In genomic region chr8:120860423-120861126, GRCm38 (mm10) we compare ENCODE assay signal across 13 mouse cellular contexts.
A peak's percentile ranks its signal among the peaks of the same experiment; 100 is the strongest.
DNase-seq lines count a peak whose midpoint lies in the region; ATAC-seq and TF ChIP-seq lines count a peak whose summit lies in the region.
"Had no signal": no experiment of that assay in that cellular context is flagged by ENCODE, and none has a peak within 500 bp of the region (broad histone marks: within the 10 kb centered on the region; RNA-seq: fewer than 3 reads in every experiment).

No protein-coding gene starts in this region.

- 64% methylated on average over 24 of the region's 24 CpGs for WGBS in hindbrain, embryonic 10.5 days
- 66% methylated on average over 24 of the region's 24 CpGs for WGBS in hindbrain, postnatal 0 days
- 40% methylated on average over 24 of the region's 24 CpGs for WGBS in embryonic facial prominence, embryonic 12.5 days
- WGBS in liver, embryonic 11.5 days: 48% methylated on average over 24 of the region's 24 CpGs
- 61% methylated on average over 24 of the region's 24 CpGs for WGBS in forebrain, embryonic 15.5 days

- 0 out of 2 replicates have a peak overlapping the region, but pooled peaks have one; percentile 24 for H3K27ac ChIP-seq in hindbrain, embryonic 10.5 days
- no peak overlapping the region for H3K27ac ChIP-seq in hindbrain, postnatal 0 days
- H3K27ac ChIP-seq in embryonic facial prominence, embryonic 12.5 days: peak overlapping the region; percentile 19
- H3K27ac ChIP-seq in liver, embryonic 11.5 days (ENCODE audit: low read depth, low read length): peak overlapping the region; percentile 56
- H3K27ac ChIP-seq in forebrain, embryonic 15.5 days (replicated peaks): no peak overlapping the region

- no peak for TF ChIP-seq CTCF in hindbrain, postnatal 0 days (IDR thresholded peaks at IDR 0.05; ENCODE audit: low read depth)
- TF ChIP-seq CTCF in G1E (IDR thresholded peaks at IDR 0.05; ENCODE audit: low read depth, low read length): no peak

- H3K4me3 ChIP-seq in hindbrain, embryonic 10.5 days: no peak overlapping the region
- no peak overlapping the region for H3K4me3 ChIP-seq in hindbrain, postnatal 0 days (ENCODE audit: low read length)
- peak overlapping the region; percentile 14; the same call in 1 of the 2 replicates for H3K4me3 ChIP-seq in G1E (ENCODE audit: low read depth, low read length)
- H3K4me3 ChIP-seq in embryonic facial prominence, embryonic 12.5 days: no peak overlapping the region
- no peak overlapping the region for H3K4me3 ChIP-seq in liver, embryonic 11.5 days (ENCODE audit: low read depth, low read length)
- H3K4me3 ChIP-seq in forebrain, embryonic 15.5 days: no peak overlapping the region
- H3K4me3 ChIP-seq: erythroblast, embryonic 14.5 days; midbrain, embryonic 10.5 days had no signal

- no peaks in the 10 kb centered on the region for H3K36me3 ChIP-seq in hindbrain, embryonic 10.5 days
- H3K36me3 ChIP-seq in hindbrain, postnatal 0 days (ENCODE audit: insufficient read depth, low read length): no peaks in the 10 kb centered on the region
- H3K36me3 ChIP-seq in G1E (replicated peaks): no peaks in the 10 kb centered on the region
- H3K36me3 ChIP-seq in embryonic facial prominence, embryonic 12.5 days: no peaks in the 10 kb centered on the region
- no peaks in the 10 kb centered on the region for H3K36me3 ChIP-seq in liver, embryonic 11.5 days (ENCODE audit: control insufficient read depth, insufficient read depth, low read length)
- H3K36me3 ChIP-seq in forebrain, embryonic 15.5 days: no peaks in the 10 kb centered on the region
- H3K36me3 ChIP-seq: midbrain, embryonic 10.5 days had no signal

- H3K4me1 ChIP-seq in hindbrain, embryonic 10.5 days (replicated peaks): peaks cover 3% of the 10 kb centered on the region; the same call in 1 of the 2 replicates
- H3K4me1 ChIP-seq in hindbrain, postnatal 0 days (ENCODE audit: insufficient read depth, low read length): no peaks in the 10 kb centered on the region
- no peaks in the 10 kb centered on the region for H3K4me1 ChIP-seq in G1E (ENCODE audit: insufficient read depth, low read depth, low read length)
- H3K4me1 ChIP-seq in embryonic facial prominence, embryonic 12.5 days: peaks cover 10% of the 10 kb centered on the region; the same call in 1 of the 2 replicates
- H3K4me1 ChIP-seq in liver, embryonic 11.5 days (replicated peaks; ENCODE audit: control insufficient read depth, insufficient read depth, low read length): no peaks in the 10 kb centered on the region; the same call in 1 of the 2 replicates
- no peaks in the 10 kb centered on the region for H3K4me1 ChIP-seq in forebrain, embryonic 15.5 days

- no peak overlapping the region for H3K4me2 ChIP-seq in hindbrain, postnatal 0 days (ENCODE audit: low read depth, low read length)
- no peak overlapping the region for H3K4me2 ChIP-seq in embryonic facial prominence, embryonic 12.5 days (replicated peaks)
- H3K4me2 ChIP-seq in liver, embryonic 11.5 days: no peak overlapping the region
- H3K4me2 ChIP-seq in forebrain, embryonic 15.5 days (replicated peaks): no peak overlapping the region

- no peak for DNase-seq in hindbrain, embryonic 10.5 days (ENCODE audit: low spot score)
- no peak for DNase-seq in hindbrain, postnatal 0 days (ENCODE audit: low spot score)
- DNase-seq in G1E (ENCODE audit: low spot score): no peak
- DNase-seq in liver, embryonic 11.5 days (ENCODE audit: low spot score): peak; percentile 63
- DNase-seq in thymus, postnatal 36 days: no peak
- DNase-seq in right cerebral cortex, adult 18-20 months: no peak
- DNase-seq: cerebellum, adult 8-10 months had no signal

- H3K9me3 ChIP-seq in hindbrain, embryonic 10.5 days: no peaks in the 10 kb centered on the region
- no peaks in the 10 kb centered on the region for H3K9me3 ChIP-seq in hindbrain, postnatal 0 days (ENCODE audit: low read length)
- H3K9me3 ChIP-seq in G1E (replicated peaks): peaks cover 86% of the 10 kb centered on the region
- no peaks in the 10 kb centered on the region for H3K9me3 ChIP-seq in embryonic facial prominence, embryonic 12.5 days
- no peaks in the 10 kb centered on the region for H3K9me3 ChIP-seq in liver, embryonic 11.5 days (ENCODE audit: control insufficient read depth, low read length)
- H3K9me3 ChIP-seq in forebrain, embryonic 15.5 days: no peaks in the 10 kb centered on the region
- H3K9me3 ChIP-seq: midbrain, embryonic 10.5 days had no signal

- peaks cover 31% of the 10 kb centered on the region for H3K27me3 ChIP-seq in hindbrain, embryonic 10.5 days (ENCODE audit: insufficient read depth, poor library complexity, severe bottlenecking)
- H3K27me3 ChIP-seq in hindbrain, postnatal 0 days (ENCODE audit: insufficient read depth, low read length): no peaks in the 10 kb centered on the region
- no peaks in the 10 kb centered on the region for H3K27me3 ChIP-seq in G1E (ENCODE audit: insufficient read depth, low read length)
- H3K27me3 ChIP-seq in embryonic facial prominence, embryonic 12.5 days: peaks cover 3% of the 10 kb centered on the region; the same call in 1 of the 2 replicates
- H3K27me3 ChIP-seq in liver, embryonic 11.5 days (replicated peaks; ENCODE audit: control insufficient read depth, insufficient read depth, low read length): no peaks in the 10 kb centered on the region
- no peaks in the 10 kb centered on the region for H3K27me3 ChIP-seq in forebrain, embryonic 15.5 days

- no peak for ATAC-seq in hindbrain, postnatal 0 days
- no peak for ATAC-seq in G1E (ENCODE audit: extremely low read depth, insufficient number of reproducible peaks, low FRiP score, poor library complexity, severe bottlenecking)
- ATAC-seq in embryonic facial prominence, embryonic 12.5 days (ENCODE audit: insufficient number of reproducible peaks, insufficient read depth, low FRiP score, low TSS enrichment): 0 out of 2 replicates have a peak, but pooled peaks have one; percentile 10
- peak; percentile 58 for ATAC-seq in liver, embryonic 11.5 days (replicated peaks; ENCODE audit: low FRiP score)
- ATAC-seq in forebrain, embryonic 15.5 days (replicated peaks): no peak
- ATAC-seq: CD4-positive, CD25-positive, alpha-beta regulatory T cell, adult 4 months; inflammation-experienced regulatory T-cells, adult 6 months had no signal

- no peak overlapping the region for H3K9ac ChIP-seq in hindbrain, postnatal 0 days (replicated peaks; ENCODE audit: low read length)
- H3K9ac ChIP-seq in embryonic facial prominence, embryonic 12.5 days: no peak overlapping the region
- H3K9ac ChIP-seq in liver, embryonic 11.5 days (ENCODE audit: low read depth, low read length): no peak overlapping the region
- H3K9ac ChIP-seq in forebrain, embryonic 15.5 days (replicated peaks): no peak overlapping the region

Comparison
In these comparisons a context has a peak if more than half of its experiments do, and no peak if none do; other contexts are left out.
1. H3K27ac ChIP-seq: peak in hindbrain, embryonic 10.5 days (single experiment), embryonic facial prominence, embryonic 12.5 days (single experiment) and liver, embryonic 11.5 days (single experiment); none in hindbrain, postnatal 0 days (single experiment) and forebrain, embryonic 15.5 days (single experiment).
2. ATAC-seq: peak in embryonic facial prominence, embryonic 12.5 days (single experiment) and liver, embryonic 11.5 days (single experiment); none in hindbrain, postnatal 0 days (single experiment), G1E (single experiment) and forebrain, embryonic 15.5 days (single experiment).